Comparison of ENCODE assay signal across 19 mouse cellular contexts in genomic region chr8:22262267-22262666, GRCm38 (mm10). TPM values are rescaled to one million over a fixed set of nuclear protein-coding genes. Genes with fewer than 3 reads are reported as not detected.
DNase-seq lines count a peak whose midpoint lies in the region; ATAC-seq and TF ChIP-seq lines count a peak whose summit lies in the region.
"Had no signal": no experiment of that assay in that cellular context is flagged by ENCODE, and none has a peak within 500 bp of the region (broad histone marks: within the 10 kb centered on the region; RNA-seq: fewer than 3 reads in every experiment).

No protein-coding gene starts in this region.

- H3K36me3 ChIP-seq in lung, postnatal 0 days (ENCODE audit: insufficient read depth, low read length), result no peaks in the 10 kb centered on the region
- no peaks in the 10 kb centered on the region for H3K36me3 ChIP-seq in hindbrain, embryonic 11.5 days (ENCODE audit: control insufficient read depth, insufficient read depth, low read length)
- H3K36me3 ChIP-seq in intestine, postnatal 0 days (ENCODE audit: control insufficient read depth, insufficient read depth), result no peaks in the 10 kb centered on the region

- H3K9ac ChIP-seq in lung, postnatal 0 days (replicated peaks; ENCODE audit: low read depth), result no peak overlapping the region
- H3K9ac ChIP-seq in hindbrain, embryonic 11.5 days (ENCODE audit: low read depth, low read length), result no peak overlapping the region
- no peak overlapping the region for H3K9ac ChIP-seq in intestine, postnatal 0 days (ENCODE audit: low read depth, low read length)
- H3K9ac ChIP-seq: liver, embryonic 14.5 days had no signal

- no peaks in the 10 kb centered on the region for H3K9me3 ChIP-seq in lung, postnatal 0 days (ENCODE audit: low read length)
- H3K9me3 ChIP-seq in hindbrain, embryonic 11.5 days (ENCODE audit: control insufficient read depth, low read length), result no peaks in the 10 kb centered on the region
- no peaks in the 10 kb centered on the region for H3K9me3 ChIP-seq in intestine, postnatal 0 days (ENCODE audit: control insufficient read depth)

- H3K27ac ChIP-seq in lung, postnatal 0 days (ENCODE audit: low read length), result no peak overlapping the region
- no peak overlapping the region for H3K27ac ChIP-seq in hindbrain, embryonic 11.5 days (ENCODE audit: low read depth, low read length)
- no peak overlapping the region for H3K27ac ChIP-seq in intestine, postnatal 0 days (ENCODE audit: low read depth, low read length)
- H3K27ac ChIP-seq: kidney, postnatal 0 days; liver, embryonic 14.5 days had no signal

- H3K4me1 ChIP-seq in lung, postnatal 0 days (ENCODE audit: insufficient read depth, low read depth, low read length), result 0 out of 2 replicates have a peak, but pooled peaks cover 2% of the 10 kb centered on the region
- no peaks in the 10 kb centered on the region for H3K4me1 ChIP-seq in hindbrain, embryonic 11.5 days (replicated peaks; ENCODE audit: control insufficient read depth, insufficient read depth, low read length)
- no peaks in the 10 kb centered on the region for H3K4me1 ChIP-seq in intestine, postnatal 0 days (replicated peaks; ENCODE audit: control insufficient read depth, insufficient read depth, low read length)

- 46% methylated on average over 3 of the region's 3 CpGs for WGBS in lung, postnatal 0 days
- WGBS in hindbrain, embryonic 11.5 days, result 88% methylated on average over 3 of the region's 3 CpGs
- WGBS in intestine, postnatal 0 days, result 88% methylated on average over 3 of the region's 3 CpGs

- peak; percentile 46 for ATAC-seq in lung, postnatal 0 days
- no peak for ATAC-seq in hindbrain, embryonic 11.5 days (ENCODE audit: low FRiP score)
- no peak for ATAC-seq in intestine, postnatal 0 days
- ATAC-seq: forebrain, embryonic 14.5 days had no signal

- no peak overlapping the region for H3K4me3 ChIP-seq in lung, postnatal 0 days (ENCODE audit: low read depth, low read length)
- H3K4me3 ChIP-seq in hindbrain, embryonic 11.5 days (ENCODE audit: low read depth, low read length), result no peak overlapping the region
- no peak overlapping the region for H3K4me3 ChIP-seq in intestine, postnatal 0 days (ENCODE audit: low read depth, low read length)

- DNase-seq in 3134 (ENCODE audit: extremely low read depth, insufficient read length, low spot score) (peak; percentile 6), 416B (ENCODE audit: low read depth) (peak; percentile 52)
- peak; percentile 27 for DNase-seq in gastrocnemius, postnatal 25 days
- DNase-seq in lung, postnatal 0 days (ENCODE audit: low spot score), result peak; percentile 71
- no peak for DNase-seq in hindbrain, embryonic 11.5 days (ENCODE audit: low spot score)
- DNase-seq in thymus, adult 18-20 months, result no peak
- DNase-seq: cerebellum, postnatal 10 days; layer of hippocampus, adult 9-11 months had no signal

- TF ChIP-seq EP300 in lung, postnatal 0 days (IDR thresholded peaks at IDR 0.05), result peak; percentile 20; the same call in 1 of the 2 replicates

- no peak for TF ChIP-seq CTCF in lung, postnatal 0 days (IDR thresholded peaks at IDR 0.05)
- no peak for TF ChIP-seq CTCF in intestine, postnatal 0 days (IDR thresholded peaks at IDR 0.05; ENCODE audit: low read depth)

- no peak overlapping the region for H3K4me2 ChIP-seq in lung, postnatal 0 days (replicated peaks; ENCODE audit: low read depth, low read length)
- no peak overlapping the region for H3K4me2 ChIP-seq in hindbrain, embryonic 11.5 days (replicated peaks; ENCODE audit: low read depth, low read length)
- H3K4me2 ChIP-seq in intestine, postnatal 0 days (replicated peaks; ENCODE audit: low read depth), result no peak overlapping the region
- H3K4me2 ChIP-seq: midbrain, embryonic 11.5 days had no signal

- no peaks in the 10 kb centered on the region for H3K27me3 ChIP-seq in lung, postnatal 0 days (replicated peaks; ENCODE audit: insufficient read depth, low read length)
- H3K27me3 ChIP-seq in hindbrain, embryonic 11.5 days (ENCODE audit: control insufficient read depth, insufficient read depth, low read length), result no peaks in the 10 kb centered on the region
- no peaks in the 10 kb centered on the region for H3K27me3 ChIP-seq in intestine, postnatal 0 days (replicated peaks; ENCODE audit: control insufficient read depth, insufficient read depth, low read length)

RNA-seq across cellular contexts. Expression of gene Tpte, which starts 21.0 kb away (rescaled TPM):
- not detected for total RNA-seq in gastrocnemius, postnatal 25 days (2021)
- polyA plus RNA-seq in lung, postnatal 0 days (2015; fragmentation: Nextera tagmentation; extraction: Ambion mirVana), result not detected in 2 replicates
- not detected in 2 replicates for polyA plus RNA-seq in hindbrain, embryonic 11.5 days (2014; fragmentation: Nextera tagmentation; extraction: Ambion mirVana)
- polyA plus RNA-seq in intestine, postnatal 0 days (2015; fragmentation: Nextera tagmentation; extraction: Ambion mirVana), result 0.04 and 0.05 TPM in 2 replicates
- total RNA-seq: left cerebral cortex, postnatal 14 days had no signal
- polyA plus RNA-seq: embryonic facial prominence, embryonic 14.5 days; forebrain, embryonic 14.5 days; heart, embryonic 14.5 days; kidney, postnatal 0 days; liver, embryonic 14.5 days; midbrain, embryonic 11.5 days; small intestine, adult 2 months; stomach, embryonic 16.5 days; urinary bladder, adult 2 months had no signal

RNA-seq across cellular contexts. Expression of gene Thsd1, which starts 35.2 kb away (rescaled TPM):
- 1 to 10 TPM; 1.8 to 2.0 TPM for total RNA-seq in gastrocnemius, postnatal 25 days (2021)
- 32.0 and 33.3 TPM in 2 replicates for polyA plus RNA-seq in lung, postnatal 0 days (2015; fragmentation: Nextera tagmentation; extraction: Ambion mirVana)
- 8.8 and 10.8 TPM in 2 replicates for polyA plus RNA-seq in hindbrain, embryonic 11.5 days (2014; fragmentation: Nextera tagmentation; extraction: Ambion mirVana)
- polyA plus RNA-seq in intestine, postnatal 0 days (2015; fragmentation: Nextera tagmentation; extraction: Ambion mirVana), result 2.6 and 3.1 TPM in 2 replicates

Comparison
In these comparisons a context has a peak if more than half of its experiments do, and no peak if none do; other contexts are left out.
1. DNase-seq: peak in 3134 (single experiment), 416B (single experiment), gastrocnemius, postnatal 25 days (single experiment) and lung, postnatal 0 days (single experiment); none in hindbrain, embryonic 11.5 days (single experiment) and thymus, adult 18-20 months (0 of 2).